Mouse (Mus musculus) kidney, adult 8-10 months (tissue): ENCODE measurements around the gene Arid1b.

Experiments
- DNase-seq, 2 experiments: peaks; one replicate each; pipeline ENCODE4 v3.0.0; 2022

Gene Arid1b

DNA sequence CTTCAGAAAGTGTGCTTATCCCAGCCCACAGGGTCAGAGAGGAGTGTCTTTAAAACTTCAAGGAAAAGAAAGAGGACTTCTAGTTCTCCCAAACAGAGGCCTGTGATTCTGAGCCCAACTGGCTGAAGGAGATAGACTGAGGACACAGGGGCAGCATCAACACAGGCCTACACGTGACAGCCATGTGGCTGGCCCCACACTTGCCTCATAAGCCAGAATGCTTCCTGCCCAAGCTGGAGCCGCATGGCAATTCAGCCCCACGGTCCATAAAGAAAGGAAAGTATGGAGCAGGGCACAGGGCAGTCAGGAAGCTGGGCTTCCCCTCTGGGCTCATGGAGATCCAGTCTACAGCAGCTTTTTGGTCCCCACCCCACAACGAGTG is 293.1 kb downstream of the Arid1b start:
- no peak for DNase-seq

DNA sequence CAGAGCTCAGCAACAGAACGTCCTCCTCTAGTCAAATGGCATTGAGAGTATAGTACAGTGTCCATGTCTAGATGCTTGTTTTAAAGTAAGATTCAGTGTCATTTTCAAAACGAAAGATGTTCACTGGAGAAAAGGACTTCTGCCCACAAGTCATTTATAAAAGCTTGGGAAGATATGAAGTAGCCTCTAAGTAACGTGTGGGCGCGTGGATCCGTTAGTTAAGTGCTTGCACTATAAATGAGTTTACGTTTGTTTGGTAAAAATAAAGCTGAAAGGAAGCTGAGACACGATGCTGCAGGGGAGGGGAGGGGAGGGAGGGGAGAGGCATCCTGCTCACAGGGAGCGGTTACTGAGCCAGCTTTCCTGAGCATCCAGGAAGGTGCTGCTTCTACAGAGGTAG is 293.5 kb downstream of the Arid1b start:
- DNase-seq = no peak

DNA sequence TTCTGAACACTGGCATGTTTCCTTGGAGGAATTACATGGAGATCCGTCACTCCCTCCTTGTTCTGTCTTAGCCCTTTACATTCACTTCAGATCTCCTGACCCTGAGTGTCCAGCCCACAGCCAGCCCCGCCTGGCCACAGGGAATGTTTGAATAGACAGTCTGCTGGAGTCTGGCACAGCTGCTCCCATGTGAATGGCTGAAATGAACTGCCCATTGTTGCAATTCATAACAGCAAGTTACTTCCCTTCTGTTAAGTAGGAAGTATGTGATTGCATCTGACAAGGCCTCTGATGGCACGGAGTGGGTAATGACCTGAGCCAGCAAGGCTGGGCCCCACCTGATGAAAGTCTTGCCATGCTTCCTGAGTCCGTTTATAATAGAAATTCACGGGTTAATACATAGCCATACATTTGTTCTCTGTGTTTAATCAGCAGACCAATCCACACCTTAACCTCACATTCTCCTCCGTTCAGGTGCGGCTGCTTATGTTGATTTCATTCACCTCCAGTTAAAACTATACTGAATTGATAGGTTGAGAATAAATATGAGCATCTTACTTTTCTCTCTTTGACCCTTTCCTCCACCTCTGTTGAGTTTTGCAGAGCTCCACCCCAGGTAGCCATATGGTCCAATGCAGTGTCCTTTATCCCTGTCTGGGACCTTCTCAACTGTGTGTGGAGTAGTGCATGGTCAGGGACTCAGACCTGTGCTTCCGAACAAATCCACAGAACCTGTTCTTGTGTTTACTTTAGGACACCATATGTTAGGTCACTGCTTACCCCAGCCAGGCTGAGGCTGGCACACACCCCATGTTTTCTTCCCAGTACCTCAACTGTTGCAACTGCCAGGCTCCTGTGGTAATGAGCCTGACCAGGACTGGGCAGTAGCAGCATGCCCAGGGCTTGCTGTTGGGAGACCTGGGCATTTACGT is 299.8 kb downstream of the Arid1b start:
- no peak for DNase-seq

DNA sequence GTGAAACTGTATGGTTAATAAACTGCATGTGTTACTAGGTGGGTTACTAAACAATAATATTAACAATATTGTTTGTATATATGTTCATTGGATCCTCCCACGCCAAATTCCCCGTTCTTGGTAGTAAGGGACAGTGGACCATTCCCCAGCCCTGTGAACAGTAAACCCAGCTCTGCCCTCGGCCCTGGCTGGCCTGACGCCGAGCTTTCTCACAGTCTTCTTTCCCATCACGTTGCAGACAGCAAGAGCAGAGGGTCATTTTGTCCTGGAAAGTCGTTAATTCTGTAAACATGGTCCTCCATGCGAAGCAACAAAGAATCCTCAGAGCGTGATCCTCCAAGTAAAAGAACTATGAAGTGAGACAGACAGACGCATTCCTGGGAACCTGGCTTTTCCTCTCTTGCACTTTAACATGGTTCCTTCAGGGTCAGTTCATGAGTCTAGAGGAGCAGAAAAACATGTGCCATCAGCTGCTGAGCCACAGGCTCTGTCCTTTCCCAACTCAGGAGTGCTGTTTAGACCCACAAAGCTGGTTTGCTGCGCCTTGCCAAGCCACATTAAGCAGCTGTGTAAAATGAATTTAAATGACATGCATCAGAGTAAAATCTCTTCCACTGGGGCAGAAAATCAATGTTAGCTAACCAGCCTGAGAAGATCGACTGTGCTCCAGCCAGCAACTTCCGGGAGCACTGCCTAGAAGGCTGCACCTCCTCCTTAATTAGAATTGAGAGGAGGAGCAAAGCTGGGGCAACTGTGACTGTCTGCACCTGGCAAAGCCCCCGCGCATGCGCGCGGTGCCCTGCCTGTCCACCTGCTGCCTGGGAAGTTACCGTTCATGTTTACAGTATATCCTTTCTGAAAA is 301.2 kb downstream of the Arid1b start:
- peak; percentile 86 to 92 for DNase-seq

DNA sequence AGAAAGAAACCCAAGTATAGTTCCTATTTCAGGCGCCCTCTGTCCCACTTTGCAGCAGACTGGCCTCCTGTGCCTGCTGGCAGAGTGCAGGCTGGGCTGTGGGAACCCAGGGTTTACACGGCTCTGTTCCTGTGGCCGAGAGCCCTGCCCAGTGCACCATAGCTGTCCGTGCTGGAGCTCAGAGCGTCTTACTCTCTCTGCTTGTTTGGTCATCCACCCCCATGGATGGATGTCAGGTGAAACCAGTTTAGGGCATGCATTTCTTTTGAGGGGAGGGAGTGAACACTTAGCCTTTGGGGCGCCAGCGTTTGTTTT is 301.8 kb downstream of the Arid1b start:
- DNase-seq = no peak

DNA sequence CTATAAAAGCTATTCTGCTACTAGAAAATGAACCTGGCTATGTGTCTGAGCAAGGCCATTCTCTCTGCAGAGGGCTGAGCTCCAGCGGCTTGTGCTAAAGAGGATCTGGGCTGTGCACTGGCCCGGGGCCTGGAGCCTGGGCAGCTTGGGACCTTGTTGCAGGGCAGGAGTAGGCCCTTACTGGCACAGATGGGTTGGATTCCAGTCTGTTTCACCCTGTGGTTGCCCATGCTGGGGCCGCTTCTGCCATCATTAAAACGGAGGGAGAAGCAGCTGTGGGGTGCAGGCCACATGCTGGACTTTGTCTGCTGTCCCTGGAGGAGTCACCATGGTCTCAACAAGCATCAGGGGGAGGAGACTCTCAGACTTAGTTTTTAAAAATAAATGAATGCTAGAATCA is 303.4 kb downstream of the Arid1b start:
- no peak for DNase-seq

DNA sequence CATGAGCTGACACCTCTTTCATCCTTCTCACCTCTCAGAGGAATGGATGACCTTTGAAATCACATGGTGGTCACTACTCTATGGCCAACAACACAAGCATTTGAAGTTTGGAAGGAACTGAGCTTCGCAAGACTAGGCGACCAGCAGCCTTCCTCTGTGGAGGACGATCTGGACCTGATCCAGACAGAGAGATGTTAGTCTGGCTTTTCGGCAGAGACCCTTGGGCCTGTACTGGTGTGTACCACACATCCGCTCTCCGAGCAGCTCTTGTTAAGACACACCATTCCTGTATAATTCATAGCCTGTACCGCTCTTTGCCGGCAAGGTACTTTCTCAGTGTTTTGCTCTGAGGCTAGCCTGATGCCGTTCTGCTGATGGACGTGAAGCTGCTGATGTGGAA is 303.9 kb downstream of the Arid1b start:
- DNase-seq = no peak

DNA sequence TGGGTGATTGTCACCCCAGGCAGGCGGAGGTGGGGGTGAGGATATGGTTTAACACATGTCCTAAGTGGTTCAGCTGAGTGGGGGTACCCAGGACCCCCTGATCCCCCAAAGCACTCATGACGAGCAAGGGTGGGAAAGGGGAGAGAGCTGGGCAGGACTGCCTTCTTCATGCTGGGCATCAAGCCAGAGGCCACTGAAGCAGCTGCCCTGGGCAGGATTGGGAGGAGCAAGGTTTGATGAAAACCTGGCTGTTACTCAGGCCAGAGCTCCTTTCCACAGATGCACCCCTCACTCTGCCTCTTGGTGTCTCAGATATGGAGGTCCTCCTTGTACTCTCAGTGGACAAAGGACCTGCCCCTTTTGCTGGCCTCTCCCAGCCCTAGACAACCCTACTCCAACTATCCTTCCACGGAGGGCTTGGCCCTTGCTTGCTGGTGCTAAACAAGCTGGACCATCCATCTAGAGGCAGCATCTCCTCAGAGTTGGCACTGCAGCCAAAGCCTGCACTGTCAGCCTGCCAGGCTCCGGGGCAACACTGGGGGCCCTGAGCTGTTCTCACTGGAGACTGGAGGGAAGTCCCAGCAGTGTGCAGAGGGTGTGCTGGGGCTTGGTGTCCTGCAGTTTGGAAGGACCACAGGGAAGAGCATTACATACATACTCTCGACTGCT is 304.9 kb downstream of the Arid1b start:
- no peak for DNase-seq

DNA sequence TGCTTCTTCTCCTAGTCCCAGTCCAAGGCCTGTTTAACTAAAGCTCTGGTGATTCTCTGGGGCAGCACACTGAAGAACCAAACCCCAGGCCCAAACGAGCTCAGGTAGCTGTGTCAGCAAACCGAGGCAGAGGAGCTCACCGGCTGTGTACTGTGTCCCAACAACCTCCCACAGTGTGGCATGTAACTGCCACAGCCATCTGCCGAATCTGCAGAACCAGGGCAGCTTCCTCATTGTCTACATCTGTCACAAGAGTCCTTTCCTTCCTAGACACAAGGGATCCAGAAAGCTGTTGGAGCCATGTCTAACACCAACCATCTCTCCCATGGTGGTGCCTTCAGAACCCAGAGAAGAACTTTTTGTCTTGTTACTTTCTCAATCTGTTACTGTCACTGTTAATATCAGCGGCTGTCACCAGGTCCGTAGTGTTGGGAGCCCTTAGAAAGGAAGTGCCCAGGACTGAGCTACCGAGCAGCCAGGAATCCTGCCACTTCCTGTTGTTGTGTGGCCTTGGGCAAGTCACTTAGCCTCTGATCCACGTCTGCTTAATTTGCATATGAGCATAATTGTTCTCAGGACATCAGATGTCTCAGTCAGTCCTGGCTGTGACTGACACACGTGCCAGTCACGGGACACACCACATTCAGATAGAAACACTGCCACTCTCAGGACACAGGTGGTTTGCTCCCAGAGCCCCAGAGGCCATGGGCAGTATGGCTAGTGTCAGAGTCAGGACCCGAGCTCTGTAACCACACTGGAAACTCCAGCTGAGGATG is 309.0 kb downstream of the Arid1b start:
- DNase-seq = no peak

DNA sequence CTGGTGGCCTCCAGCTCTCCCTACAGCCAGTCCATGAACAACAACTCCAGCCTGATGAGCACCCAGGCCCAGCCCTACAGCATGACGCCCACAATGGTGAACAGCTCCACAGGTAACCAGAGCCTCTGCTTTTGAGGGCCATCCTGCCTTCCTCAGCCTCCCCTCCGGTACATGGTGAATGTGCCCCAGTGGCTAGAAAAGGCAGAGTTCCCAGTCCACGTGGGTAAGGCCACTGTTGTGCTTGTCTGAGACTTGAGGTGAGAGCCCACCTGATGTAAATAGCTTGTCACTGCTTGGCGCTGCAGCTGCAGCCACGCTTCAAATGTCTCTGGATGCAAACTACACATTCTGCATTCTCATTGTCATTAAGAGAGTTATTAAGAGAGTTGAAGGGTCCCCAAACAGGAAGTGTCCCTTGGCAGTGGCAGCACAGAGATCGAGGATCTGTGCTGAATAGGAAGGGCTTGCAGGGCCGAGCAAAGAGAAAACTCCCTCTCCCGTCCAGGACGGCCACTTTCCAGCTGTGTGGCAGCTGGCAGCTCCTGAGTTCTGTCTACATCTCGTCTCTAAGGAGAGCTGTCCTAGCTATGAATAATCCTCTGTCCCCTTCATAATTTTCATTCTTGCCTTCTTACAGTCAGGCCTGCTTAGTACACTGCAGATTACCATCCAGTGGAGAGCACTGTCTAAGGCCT is 311.8 kb downstream of the Arid1b start:
- DNase-seq = no peak

DNA sequence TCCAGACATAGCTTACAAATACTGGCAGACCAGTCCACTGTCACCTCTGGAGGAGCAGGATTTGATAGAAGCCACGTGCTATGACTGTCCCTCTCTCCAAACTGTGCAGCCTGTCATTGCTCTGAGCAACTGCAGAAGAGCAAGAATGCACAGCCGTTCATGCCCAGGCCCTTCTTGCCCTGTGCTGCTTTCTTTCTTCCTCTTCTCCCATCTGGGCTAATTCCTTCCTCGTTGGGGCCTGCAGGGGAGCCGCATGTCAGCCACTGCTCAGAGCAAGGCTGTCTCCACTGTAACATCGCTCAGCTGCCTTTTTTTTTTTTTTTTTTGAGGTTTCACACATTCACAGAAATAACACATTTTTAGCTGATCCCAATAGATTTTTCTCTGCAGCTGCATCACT is 315.8 kb downstream of the Arid1b start:
- DNase-seq = no peak

DNA sequence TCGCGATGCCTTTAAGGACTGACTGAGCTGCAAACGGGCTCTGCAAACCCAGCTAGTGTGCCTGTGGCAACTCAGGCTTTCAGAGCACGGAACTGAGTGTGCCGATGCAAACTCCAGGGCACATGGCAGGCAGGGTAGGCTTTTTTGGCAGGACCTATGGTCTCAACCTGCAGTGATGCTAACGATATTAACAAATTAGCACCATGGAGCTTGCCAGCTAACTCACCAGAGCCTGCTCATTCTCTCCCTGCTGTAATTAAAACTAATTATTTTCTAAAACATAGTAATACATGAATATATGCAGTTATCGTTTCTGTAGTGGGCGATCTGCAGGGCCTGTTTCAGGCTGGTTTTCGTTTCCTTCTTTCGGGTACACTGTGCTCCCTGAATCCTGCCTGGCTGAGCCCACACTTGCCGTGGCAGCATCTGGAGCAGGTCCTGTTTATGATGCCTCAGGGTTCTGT is 316.3 kb downstream of the Arid1b start:
- DNase-seq = no peak

DNA sequence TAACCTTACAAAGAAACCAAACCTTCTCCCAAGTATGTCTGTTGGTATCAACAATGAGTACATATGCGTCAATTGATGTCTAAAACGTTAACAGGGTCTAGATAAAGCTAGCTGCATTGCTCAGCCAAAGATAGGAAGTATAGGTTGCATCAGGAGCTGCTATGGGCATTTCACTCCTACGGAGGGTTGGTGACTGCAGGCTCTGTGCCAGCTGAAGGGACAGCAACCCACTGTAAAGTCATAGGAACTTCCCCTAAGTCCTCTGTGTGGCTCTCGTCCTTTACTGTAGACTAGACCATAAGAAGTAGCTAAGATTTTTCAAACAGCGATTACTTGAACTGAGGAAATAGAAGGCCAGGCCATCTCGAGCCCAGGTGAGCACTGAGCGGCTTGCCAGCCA is 316.9 kb downstream of the Arid1b start:
- no peak for DNase-seq

DNA sequence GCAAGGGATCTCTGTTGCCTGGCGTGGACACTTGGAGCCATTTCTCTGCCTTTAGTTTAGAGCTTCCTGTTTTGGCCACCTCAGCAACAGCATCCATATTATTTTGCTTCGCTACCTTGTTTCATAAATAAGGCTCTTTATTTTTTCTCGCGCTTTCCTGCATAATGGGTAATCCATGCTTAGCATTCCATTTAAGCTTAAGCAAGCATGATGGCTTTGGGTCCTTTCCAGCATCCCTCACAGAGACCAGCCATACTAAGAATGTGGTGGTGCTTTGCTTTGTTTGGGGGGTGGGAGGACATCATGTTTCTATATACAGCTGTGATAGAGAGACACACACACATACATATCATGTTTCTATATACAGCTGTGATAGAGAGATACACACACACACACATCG is 318.2 kb downstream of the Arid1b start:
- no peak for DNase-seq

DNA sequence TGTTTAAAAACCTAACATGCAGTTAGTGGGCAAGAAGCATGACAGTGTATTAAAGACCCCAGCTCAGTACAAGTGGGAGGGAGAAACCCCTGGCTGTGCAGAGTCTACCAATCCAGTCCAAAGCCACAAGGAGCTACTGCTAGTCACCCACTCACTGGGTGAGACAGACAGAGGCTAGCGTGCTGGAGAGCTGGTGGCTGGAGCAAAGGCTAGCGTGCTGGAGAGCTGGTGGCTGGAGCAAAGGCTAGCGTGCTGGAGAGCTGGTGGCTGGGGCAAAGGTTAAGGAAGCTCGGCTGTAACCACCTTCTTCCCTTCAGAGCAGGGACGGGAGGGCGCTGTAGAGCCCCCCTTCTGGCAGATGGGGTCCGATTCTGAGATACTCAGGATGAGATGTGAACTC is 320.6 kb downstream of the Arid1b start:
- no peak for DNase-seq

DNA sequence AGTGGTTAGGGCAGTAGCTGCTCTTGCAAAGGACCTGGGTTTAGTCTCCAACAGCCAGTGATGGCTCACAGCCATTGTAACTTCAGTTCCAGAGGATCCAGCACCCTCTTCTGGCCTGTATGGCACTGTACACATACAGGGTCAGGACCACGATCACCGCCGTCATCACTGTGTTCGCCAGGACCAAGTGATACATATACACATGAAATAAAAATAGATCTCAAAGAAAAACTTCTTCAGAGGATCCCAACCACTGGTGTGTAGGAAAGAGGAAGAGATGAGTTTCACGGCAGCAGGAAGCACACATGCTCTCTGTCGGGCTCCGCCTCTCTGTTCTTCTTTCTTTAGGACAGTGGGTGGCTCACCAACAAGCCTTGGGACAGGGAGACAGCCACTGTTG is 322.4 kb downstream of the Arid1b start:
- DNase-seq = no peak

DNA sequence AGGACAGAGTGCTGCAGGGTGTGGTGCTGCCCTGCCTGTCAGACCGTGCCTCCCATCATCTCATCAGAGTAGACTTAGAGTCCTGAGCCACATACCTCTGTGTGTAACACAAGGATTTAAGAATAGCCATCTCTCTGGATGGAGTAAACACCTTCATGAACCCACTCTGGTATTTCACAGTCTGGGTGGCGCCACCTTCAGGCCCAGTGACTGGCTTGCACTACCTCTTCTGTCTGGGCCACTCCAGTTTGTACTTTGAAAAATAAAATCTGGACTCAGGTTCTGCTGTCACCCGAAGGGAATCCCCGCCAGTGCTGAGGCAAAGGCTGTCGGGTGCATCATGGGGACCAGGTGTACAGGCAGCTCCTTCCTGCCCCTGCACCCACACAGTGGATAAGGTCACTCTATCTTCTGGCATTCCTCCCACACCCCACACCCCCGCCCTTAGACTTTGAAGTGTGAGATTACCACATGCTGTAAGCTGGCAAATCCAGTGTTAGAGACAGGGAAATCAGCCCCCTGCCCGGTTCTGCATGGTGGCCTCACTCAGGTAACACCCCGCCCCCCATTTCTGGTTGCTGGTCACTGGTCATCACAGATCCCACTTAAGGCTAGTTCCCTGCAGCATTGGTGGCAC is 327.6 kb downstream of the Arid1b start:
- peak in 1 of 2 experiments; percentile 34 for DNase-seq

DNA sequence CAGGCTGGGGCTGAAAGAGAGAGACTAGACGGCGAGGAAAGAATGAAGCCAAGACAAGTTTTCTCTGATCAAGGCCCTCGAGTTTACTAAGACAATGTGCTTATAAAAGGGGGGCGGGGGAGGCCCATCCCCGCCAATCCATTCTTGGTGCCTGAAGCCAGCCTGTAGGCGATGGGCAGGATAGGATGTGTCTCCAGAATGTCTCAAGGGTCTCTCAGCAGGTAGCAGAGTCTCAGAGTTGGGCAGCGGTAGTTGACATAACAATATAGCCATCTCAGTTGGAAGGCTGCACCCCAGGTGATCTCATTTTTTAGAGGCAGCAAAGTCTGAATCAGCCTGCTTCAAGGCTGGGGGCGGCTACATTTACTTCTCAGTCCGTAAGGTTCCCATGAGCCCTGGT is 328.5 kb downstream of the Arid1b start:
- no peak for DNase-seq

DNA sequence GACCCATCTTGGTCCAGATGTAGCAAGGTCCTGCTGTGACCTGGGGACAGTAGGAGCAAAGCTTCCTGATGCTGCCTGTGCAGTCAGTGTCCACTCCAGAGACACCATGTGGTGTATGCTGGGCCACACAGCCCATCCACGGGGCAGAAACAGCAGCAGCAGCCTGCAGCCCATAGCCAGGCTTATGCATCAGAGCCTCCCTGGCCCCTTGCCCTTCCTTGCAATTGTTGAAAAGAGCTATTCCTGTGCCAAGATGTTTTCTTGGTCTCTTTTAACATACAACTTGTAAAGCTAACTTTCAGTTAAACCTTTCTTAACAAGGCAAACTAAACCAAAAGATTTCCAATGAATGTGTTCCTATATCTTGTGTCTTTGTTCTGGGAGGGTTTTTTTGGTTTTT is 329.6 kb downstream of the Arid1b start:
- DNase-seq = no peak

DNA sequence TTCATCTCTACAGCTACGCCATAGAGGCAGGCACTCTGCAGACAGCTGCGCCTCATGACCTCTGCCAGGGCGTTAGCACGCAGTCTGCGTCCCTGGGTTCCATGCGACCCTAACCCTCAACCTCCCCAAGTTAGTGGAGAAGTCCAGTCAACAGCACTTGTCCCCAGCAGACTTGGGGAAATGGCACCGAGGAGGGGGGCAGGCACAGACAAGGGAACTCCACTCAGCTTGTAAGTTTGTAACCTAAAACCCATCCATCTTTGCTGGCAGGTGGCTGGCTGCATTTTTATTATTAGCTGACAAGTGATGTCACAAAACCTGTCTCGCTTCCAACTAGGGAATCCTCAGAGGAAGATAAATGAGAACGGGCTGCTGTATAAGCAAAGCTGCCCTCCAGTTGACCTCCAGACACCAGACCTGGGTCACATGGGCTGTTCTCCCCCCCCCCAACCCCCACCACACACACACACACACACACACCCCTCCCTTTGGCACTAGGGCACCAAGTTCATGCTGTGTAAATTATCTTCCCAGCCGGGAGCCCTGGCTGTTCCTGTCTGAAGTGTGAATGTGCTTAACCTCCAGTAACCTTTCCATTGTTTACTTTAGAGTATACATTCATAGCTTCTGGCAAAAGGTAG is 330.2 kb downstream of the Arid1b start:
- peak; percentile 34 to 62 for DNase-seq

DNA sequence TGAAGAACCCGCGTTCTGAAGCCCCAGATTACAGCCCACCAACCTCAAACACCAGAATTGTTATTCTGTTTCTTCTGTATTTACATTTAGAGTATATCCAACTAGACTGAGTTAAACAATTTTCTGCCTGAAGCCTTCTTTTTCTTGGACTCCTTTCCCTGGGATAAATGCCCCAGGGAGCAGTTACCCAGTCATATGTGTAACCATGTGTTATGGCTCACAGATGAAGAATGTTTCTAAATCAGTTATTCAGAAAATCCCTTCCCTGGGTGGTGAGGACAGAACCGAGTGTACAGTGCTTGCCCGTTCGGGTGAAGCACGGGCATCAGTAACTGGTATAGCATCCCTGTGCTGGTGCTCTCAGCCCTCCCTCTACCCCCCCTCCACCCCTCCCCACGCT is 332.6 kb downstream of the Arid1b start:
- DNase-seq = no peak
